Mouse (Mus musculus) kidney, adult 2 months (tissue): Measurements from ENCODE around the gene 4931406P16Rik.

Source experiments
- CTCF ChIP-seq: fragments of 200-500 bp; conservative IDR thresholded peaks from 2 replicates; pipeline ENCODE4 v1.5.1; 2011; ENCODE audit warnings: low read depth, mild to moderate bottlenecking, control low read depth, low read length, moderate library complexity, mixed read lengths; ENCODE audit not compliant: insufficient read depth, insufficient read length
- POLR2A ChIP-seq: fragments of 200-500 bp; IDR thresholded peaks from one replicate; pipeline ENCODE4 v1.6.1; 2011; ENCODE audit warnings: low read depth, low read length, control low read depth

DNA sequence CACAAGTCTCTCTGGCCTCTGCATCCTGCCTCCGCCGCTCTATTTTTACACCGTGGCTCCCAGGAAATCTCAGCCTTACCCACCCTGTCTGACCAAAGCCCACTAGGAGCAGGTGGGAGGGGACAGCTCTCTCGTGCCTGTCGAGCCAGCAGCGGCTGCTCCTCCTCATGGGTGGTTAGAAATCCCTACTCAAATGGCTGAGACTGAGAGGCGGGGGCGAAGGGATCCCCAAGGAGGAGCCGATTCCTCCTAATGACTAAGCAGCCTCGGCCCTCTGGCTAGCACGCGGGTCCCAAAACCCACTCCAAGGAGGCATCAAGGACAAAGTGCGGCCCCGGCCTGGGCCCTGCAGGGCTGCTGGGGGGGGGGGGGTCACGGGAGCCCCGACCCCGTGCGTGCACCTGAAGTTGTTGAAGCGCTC is 83.7 kb downstream of the 4931406P16Rik start:
- TF ChIP-seq POLR2A: no peak
- no peak for TF ChIP-seq CTCF
